Mouse (Mus musculus): ENCODE data around the gene Taar8a. TPM values are rescaled to one million over a fixed set of nuclear protein-coding genes. Genes with fewer than 3 reads are reported as not detected.

Gene Taar8a
- total RNA-seq, 4 experiments from 2014 or later = not detected

Other genes starting within 250 kb of the Taar8a start
- under 1 TPM in 2 of 4 experiments, not detected in 2; 0.17 to 0.21 TPM for gene Vnn3, start 225.0 kb upstream of the Taar8a start, total RNA-seq (2022)
- gene Vnn1, start 181.8 kb upstream of the Taar8a start, total RNA-seq (2022) = under 1 TPM in 2 of 4 experiments, not detected in 2; 0.13 to 0.35 TPM
- gene Taar1, start 156.1 kb upstream of the Taar8a start, total RNA-seq (2022) = not detected
- gene Taar2, start 137.9 kb upstream of the Taar8a start, total RNA-seq (2022) = not detected
- not detected for gene Taar3, start 126.9 kb upstream of the Taar8a start, total RNA-seq (2022)
- gene Taar4, start 116.0 kb upstream of the Taar8a start, total RNA-seq (2022) = not detected
- not detected for gene Taar5, start 105.8 kb upstream of the Taar8a start, total RNA-seq (2022)
- gene Taar6, start 90.9 kb upstream of the Taar8a start, total RNA-seq (2022) = not detected
- not detected for gene Taar7a, start 83.0 kb upstream of the Taar8a start, total RNA-seq (2022)
- gene Taar7b, start 76.6 kb upstream of the Taar8a start, total RNA-seq (2022) = not detected
- not detected for gene Taar7d, start 49.3 kb upstream of the Taar8a start, total RNA-seq (2022)
- gene Taar7e, start 38.9 kb upstream of the Taar8a start, total RNA-seq (2022) = not detected
- not detected for gene Taar7f, start 27.0 kb upstream of the Taar8a start, total RNA-seq (2022)
- not detected for gene Taar8b, start 15.8 kb downstream of the Taar8a start, total RNA-seq (2022)
- gene Taar8c, start 25.4 kb downstream of the Taar8a start, total RNA-seq (2022) = not detected
- gene Taar9, start 33.0 kb downstream of the Taar8a start, total RNA-seq (2022) = not detected
- gene Stx7, start 72.8 kb downstream of the Taar8a start, total RNA-seq (2022) = 10 to 100 TPM; 22.1 to 28.8 (median 24.4) TPM
- 1 to 10 TPM in 1 of 4 experiments, under 1 TPM in 3; 0.07 to 1.5 (median 0.31) TPM for gene Moxd1, start 147.0 kb downstream of the Taar8a start, total RNA-seq (2022)